Mouse (Mus musculus) testis, adult 2 months (tissue): ENCODE measurements around the gene Sptbn1. TPM values are rescaled to one million over a fixed set of nuclear protein-coding genes. Genes with fewer than 3 reads are reported as not detected.

Experiments
- H3K27ac ChIP-seq: fragments of 200-500 bp; 2 replicates; pipeline ENCODE4 v1.5.1; 2012; ENCODE audit warnings: low read depth, low read length; ENCODE audit not compliant: control insufficient read depth, insufficient read depth
- H3K27me3 ChIP-seq: fragments of 200-500 bp; 2 replicates; pipeline ENCODE4 v1.6.1; 2012; ENCODE audit warnings: mild to moderate bottlenecking, low read length, moderate library complexity; ENCODE audit not compliant: control insufficient read depth, insufficient read depth
- H3K36me3 ChIP-seq: fragments of 200-500 bp; 2 replicates; pipeline ENCODE4 v1.6.1; 2012; ENCODE audit warnings: mild to moderate bottlenecking, low read length; ENCODE audit not compliant: control insufficient read depth, insufficient read depth
- H3K4me1 ChIP-seq: fragments of 200-500 bp; 2 replicates; pipeline ENCODE4 v1.6.1; 2012; ENCODE audit warnings: low read length; ENCODE audit not compliant: control insufficient read depth, insufficient read depth
- H3K4me3 ChIP-seq: fragments of 200-500 bp; 2 replicates; pipeline ENCODE4 v1.5.1; 2012; ENCODE audit warnings: low read depth, mild to moderate bottlenecking, low read length, moderate library complexity, mixed read lengths; ENCODE audit not compliant: control insufficient read depth
- CTCF ChIP-seq: fragments of 200-500 bp; IDR thresholded peaks from 2 replicates; pipeline ENCODE4 v1.5.1; 2012; ENCODE audit warnings: low read depth, mild to moderate bottlenecking, inconsistent platforms, low read length, moderate library complexity; ENCODE audit not compliant: control insufficient read depth, insufficient read depth, insufficient replicate concordance
- POLR2A ChIP-seq: fragments of 200-500 bp; IDR thresholded peaks from 2 replicates; pipeline ENCODE4 v1.6.1; 2012; ENCODE audit warnings: low read depth, mild to moderate bottlenecking, inconsistent platforms, low read length, moderate library complexity; ENCODE audit not compliant: control insufficient read depth
- polyA plus RNA-seq: library from polyadenylated mRNA; depleted of rRNA; stranded (reverse); fragments of >200 nt; gene quantifications from 2 replicates; pipeline ENCODE4 v1.2.3, GENCODE M21; 2012

The Sptbn1 gene
- polyA plus RNA-seq, 1 experiment, result 21.8 TPM

DNA sequence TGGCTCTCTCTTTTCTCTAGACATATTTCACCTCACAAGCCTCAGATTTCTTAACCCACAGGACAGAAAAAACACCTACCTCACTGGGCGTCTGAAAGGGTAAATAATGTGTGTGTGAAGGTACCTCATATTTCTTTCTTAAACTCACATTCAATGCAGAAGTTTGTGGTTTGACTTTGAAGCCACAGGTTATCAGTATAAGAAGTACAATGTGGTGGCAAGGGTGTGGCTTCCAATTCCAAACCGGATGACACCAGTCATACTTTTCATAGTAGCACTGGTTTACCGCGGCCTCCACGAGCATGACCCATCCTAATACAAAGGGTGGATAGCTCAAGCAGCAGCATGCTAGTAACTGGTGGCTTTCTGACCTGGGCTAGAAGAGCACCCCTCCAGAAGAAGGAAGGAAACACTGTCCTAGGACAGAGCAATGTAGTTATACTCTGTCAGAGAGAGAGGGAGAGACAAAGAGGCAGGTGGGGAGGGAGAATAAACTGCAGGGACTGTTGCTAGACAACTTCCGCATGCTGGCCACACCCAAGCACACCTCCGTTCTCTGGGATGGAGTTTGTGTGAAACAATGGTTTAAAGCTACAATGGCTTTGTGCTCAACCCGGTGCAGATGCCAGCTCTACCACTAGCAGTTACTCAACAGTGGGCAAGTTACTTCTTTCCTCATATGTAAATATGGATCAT lies 85.1 kb downstream of the Sptbn1 start:
- Histone ChIP-seq H3K4me3 (no peak overlapping the region), H3K27me3 (no peaks in the 10 kb centered on the region), H3K36me3 (no peaks in the 10 kb centered on the region), H3K4me1 (no peaks in the 10 kb centered on the region; the same call in 1 of the 2 replicates), H3K27ac (no peak overlapping the region)
- TF ChIP-seq CTCF, result no peak
- no peak for TF ChIP-seq POLR2A

DNA sequence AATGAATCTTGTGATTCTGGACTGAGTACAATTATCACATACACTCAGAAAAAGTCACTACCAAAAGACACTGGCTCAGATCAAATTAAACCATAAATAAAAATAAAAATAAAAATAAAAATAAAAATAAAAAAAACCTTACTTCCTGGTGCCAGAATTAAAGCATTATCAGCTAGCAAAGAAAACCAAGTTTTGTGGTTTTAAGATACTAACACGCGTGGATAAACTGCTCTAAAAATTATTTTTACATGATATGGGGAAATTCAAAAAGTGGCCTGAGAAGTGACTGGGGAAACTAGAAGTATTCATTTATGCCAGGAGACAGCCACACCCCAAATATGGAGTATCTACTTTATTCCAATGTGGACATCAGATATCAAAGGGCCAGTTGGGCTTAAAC lies 89.8 kb downstream of the Sptbn1 start:
- Histone ChIP-seq H3K4me1 (no peaks in the 10 kb centered on the region), H3K4me3 (no peak overlapping the region), H3K27me3 (no peaks in the 10 kb centered on the region), H3K36me3 (no peaks in the 10 kb centered on the region), H3K27ac (no peak overlapping the region)
- TF ChIP-seq CTCF (no peak), POLR2A (no peak)

DNA sequence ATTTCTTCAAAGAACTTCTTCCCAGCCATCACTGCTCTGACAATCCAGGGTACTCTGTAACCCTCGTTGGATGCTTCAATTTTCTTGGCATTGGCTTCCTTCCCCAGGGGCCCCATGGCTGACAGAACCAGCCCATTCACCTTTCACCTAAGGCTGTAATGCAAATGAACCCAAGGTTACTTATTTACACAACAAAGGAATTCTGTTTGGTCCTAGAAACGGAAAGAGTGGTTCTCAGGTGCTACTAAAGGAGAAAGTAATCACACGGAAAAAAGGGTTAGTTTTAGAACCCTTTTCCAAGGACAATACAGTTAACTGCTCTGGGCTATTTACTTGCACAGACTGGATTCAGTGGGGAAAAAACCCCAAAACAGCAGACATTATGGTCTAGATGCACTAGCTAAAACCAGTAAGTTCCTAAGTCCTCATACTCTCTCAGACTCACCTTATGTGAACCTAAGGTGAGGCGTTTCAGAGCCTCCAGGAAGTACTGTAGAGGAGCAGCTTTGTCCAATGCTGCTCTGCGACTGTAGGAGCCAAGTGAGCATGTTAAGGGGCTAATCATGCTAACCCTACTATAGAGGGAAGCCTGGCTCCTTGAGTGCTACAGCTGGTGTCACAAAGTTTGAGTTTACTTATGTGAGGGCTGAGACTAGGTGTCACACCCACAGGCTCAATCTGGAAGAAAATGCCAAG lies 90.7 kb downstream of the Sptbn1 start:
- Histone ChIP-seq H3K36me3 (no peaks in the 10 kb centered on the region), H3K4me3 (no peak overlapping the region), H3K27ac (no peak overlapping the region), H3K4me1 (no peaks in the 10 kb centered on the region), H3K27me3 (no peaks in the 10 kb centered on the region)
- TF ChIP-seq POLR2A (no peak), CTCF (no peak)

- H3K4me1 ChIP-seq, result no peaks in the 10 kb centered on the region
- no peak for TF ChIP-seq CTCF
- no peak for TF ChIP-seq POLR2A
- H3K27ac ChIP-seq, result no peak overlapping the region
- H3K36me3 ChIP-seq, result no peaks in the 10 kb centered on the region
- no peak overlapping the region for H3K4me3 ChIP-seq
- no peaks in the 10 kb centered on the region for H3K27me3 ChIP-seq
These were observed 91.9 kb downstream of the Sptbn1 start for GRCm38 (mm10) chr11:30176111-30176510.

DNA sequence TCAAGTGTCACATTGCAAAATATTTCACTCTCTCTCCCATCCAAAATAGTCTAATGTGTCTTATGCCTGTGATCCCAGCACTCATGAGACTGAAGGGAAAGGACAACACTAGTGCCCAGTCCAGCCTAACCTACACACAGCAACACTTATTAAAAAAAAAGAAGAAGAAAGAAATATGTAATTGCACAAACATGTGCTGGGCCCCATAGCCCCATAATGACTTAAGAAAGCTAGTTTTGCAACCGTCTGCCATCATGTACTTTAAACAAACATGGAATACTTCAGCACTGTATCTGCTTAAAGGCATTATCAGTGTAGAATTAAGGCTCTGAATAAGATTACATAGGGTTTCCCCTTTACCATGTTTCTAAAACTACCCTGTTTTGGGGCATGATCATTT lies 92.4 kb downstream of the Sptbn1 start:
- Histone ChIP-seq H3K4me1 (no peaks in the 10 kb centered on the region), H3K27ac (no peak overlapping the region), H3K4me3 (no peak overlapping the region), H3K36me3 (no peaks in the 10 kb centered on the region), H3K27me3 (no peaks in the 10 kb centered on the region)
- no peak for TF ChIP-seq CTCF
- TF ChIP-seq POLR2A, result no peak

DNA sequence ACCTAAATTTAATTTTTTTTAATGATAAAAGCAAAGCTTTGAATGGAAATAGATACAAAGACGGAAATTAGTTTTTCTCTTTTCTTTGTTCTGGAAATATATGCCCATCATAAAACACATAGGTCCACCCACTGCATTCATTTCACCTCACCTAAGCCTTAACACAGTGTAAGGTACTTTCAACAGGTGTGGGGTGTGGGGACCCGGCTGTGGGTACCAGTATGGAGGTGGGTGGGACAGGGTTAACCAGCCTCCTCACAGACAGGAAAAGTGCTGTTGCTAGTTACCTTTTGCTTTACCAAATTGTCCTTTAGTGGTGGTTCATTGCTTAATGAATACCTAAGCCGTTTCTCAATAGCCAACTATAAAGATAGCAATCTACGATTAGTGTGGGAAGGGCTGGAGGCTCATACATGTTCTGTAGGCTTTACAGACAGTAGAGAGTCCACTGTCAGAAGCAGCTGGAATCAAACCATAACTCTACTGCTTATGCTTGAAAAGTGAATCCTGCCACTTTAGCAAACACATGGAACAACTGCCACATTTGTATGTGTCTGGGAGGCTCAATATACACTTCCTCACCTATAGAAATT lies 96.3 kb downstream of the Sptbn1 start:
- H3K27ac ChIP-seq, result no peak overlapping the region
- no peaks in the 10 kb centered on the region for H3K36me3 ChIP-seq
- no peaks in the 10 kb centered on the region for H3K4me1 ChIP-seq
- no peaks in the 10 kb centered on the region for H3K27me3 ChIP-seq
- TF ChIP-seq CTCF (no peak), POLR2A (no peak)
- no peak overlapping the region for H3K4me3 ChIP-seq

DNA sequence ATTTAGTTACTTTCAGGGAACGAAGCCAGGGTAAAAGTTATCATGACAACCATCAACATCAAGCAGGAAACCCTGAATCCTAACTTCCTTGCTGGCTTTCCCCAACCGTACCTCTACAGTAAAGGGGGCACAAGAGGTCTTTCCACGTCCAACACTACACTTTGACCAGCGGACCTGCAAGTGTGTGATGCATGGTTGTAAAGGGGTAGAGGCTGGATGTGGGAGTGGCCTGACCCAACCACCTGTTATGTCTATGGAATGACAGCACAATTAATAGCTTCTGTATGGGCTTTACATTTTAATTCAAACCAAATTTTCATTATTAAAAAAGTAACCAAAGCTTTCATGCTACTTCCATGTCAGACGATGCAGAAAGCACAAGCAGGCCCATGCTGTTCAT lies 96.8 kb downstream of the Sptbn1 start:
- no peak overlapping the region for H3K4me3 ChIP-seq
- no peaks in the 10 kb centered on the region for H3K36me3 ChIP-seq
- TF ChIP-seq CTCF (no peak), POLR2A (no peak)
- no peaks in the 10 kb centered on the region for H3K4me1 ChIP-seq
- no peaks in the 10 kb centered on the region for H3K27me3 ChIP-seq
- no peak overlapping the region for H3K27ac ChIP-seq
